Mouse (Mus musculus): ENCODE results near the gene Gm14819. TPM values are rescaled to one million over a fixed set of nuclear protein-coding genes. Genes with fewer than 3 reads are reported as not detected.
"Not testable (repeated sequence)": the region's sequence is repeated elsewhere in the genome, so short reads cannot be mapped to it uniquely, and the experiment has no call there.

The Gm14819 gene
- not detected for total RNA-seq (2018; cell fraction: chromatin; rRNA removed)
- total RNA-seq (2018; cell fraction: cytosol; rRNA removed): not detected
- total RNA-seq (2018; cell fraction: nucleus; rRNA removed): not detected
- polyA plus RNA-seq (2018): not detected in 3 replicates

DNA sequence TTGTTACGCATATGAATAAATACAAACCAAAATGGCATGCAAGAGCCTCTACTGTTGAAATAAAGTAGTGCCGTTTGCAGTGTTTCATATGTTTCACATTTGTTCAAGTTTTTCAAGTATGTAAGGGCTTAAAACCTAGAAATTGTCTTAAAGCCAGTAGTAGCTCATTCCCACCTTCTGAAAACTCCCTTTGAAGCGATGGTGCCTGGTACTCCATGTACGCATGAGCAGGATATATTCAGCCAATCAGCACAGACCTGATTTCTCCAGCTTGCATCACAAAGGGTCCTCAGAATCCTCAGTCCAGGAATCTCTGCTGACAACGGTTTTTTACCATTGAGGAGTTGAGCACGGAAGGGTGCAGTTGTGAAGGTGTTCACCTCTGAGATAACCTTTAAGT, at the start of gene Gm14819:
Gene Gm14819 (plus strand): TSS at position 301 of the 400 bp plus-strand sequence.
- not testable (repeated sequence) for H3K4me3 ChIP-seq (ENCODE audit: inconsistent target); H3K36me3 ChIP-seq (ENCODE audit: inconsistent target); H3K79me2 ChIP-seq (ENCODE audit: inconsistent target); H3K27ac ChIP-seq
- no CpG with 5 or more reads among the region's 6 CpGs for WGBS (ENCODE audit: missing documents)

All from macrophage (primary cell).